Mouse (Mus musculus) G1E (cell line): ENCODE results near the gene Kank1.

ENCODE experiments used
- CTCF ChIP-seq: IDR thresholded peaks from 2 replicates; pipeline ENCODE4 v1.5.1; 2012; ENCODE audit warnings: low read depth, low read length, inconsistent platforms, mixed read lengths
- GATA1 ChIP-seq: IDR thresholded peaks from 2 replicates; pipeline ENCODE4 v1.6.1; 2012; ENCODE audit warnings: borderline replicate concordance, low read length, inconsistent platforms, mixed read lengths
- GATA2 ChIP-seq: IDR thresholded peaks from 2 replicates; pipeline ENCODE4 v1.6.1; 2012; ENCODE audit warnings: low read depth, low read length, inconsistent platforms, borderline replicate concordance
- TAL1 ChIP-seq: conservative IDR thresholded peaks from 2 replicates; pipeline ENCODE4 v1.6.1; 2012; ENCODE audit warnings: low read depth, low read length, inconsistent platforms, mixed read lengths

DNA sequence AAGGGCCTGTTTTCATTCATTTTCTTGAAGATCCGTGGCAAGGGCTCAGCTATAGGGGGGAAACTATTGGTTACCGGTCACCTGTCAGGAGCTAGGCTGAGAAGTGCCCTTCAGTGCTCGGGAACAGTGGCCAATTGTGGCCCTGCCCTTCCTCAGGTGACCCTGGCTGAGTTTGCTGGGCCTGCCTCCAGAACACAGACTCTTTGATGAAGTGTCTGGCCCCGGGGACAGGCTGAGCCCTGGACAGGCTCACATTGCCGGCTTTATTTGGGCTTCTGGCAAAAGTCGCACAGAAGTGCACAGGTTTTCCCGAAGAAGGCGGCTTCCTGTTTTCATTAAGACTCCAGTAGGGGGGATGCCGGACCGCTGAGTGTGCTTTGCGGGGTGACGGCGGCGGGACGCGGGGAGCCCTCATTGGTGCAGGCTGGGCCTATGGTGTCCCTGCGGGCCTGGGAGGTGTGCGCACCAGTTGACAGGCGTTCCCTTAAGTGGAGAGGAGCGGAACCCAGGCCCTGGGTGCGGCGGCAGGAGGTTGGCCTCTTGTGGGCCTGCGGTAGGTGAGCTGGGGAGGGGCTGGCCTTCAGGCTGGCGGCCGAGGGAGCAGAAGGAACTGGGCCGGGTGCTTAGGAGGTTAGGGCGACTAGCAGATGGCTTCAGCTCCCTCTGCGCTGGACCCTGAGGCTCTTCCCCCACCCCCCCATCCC lies 169.9 kb downstream of the Kank1 start:
- TF ChIP-seq CTCF (no peak), TAL1 (no peak), GATA1 (no peak), GATA2 (no peak)
